Mouse (Mus musculus) forebrain, postnatal 0 days (tissue): ENCODE results near the gene Ryr2. TPM values are rescaled to one million over a fixed set of nuclear protein-coding genes. Genes with fewer than 3 reads are reported as not detected.
"Not testable (repeated sequence)": the region's sequence is repeated elsewhere in the genome, so short reads cannot be mapped to it uniquely, and the experiment has no call there.

Source experiments
- ATAC-seq: fragments of 200-750 bp; cut with Nextera tagmentation; 2 replicates; pipeline ENCODE4 v1.8.0; 2017; ENCODE audit warnings: mild to moderate bottlenecking, moderate library complexity
- DNase-seq: peaks from one replicate; pipeline ENCODE4 v3.0.0-alpha.2; 2015
- H3K27ac ChIP-seq: fragments of 300-500 bp; sonication (generic); 2 replicates; pipeline ENCODE4 v1.5.1; 2014; ENCODE audit warnings: low read depth, mild to moderate bottlenecking, antibody characterized with exemption, low read length, moderate library complexity, mixed read lengths
- H3K27me3 ChIP-seq: fragments of 300-500 bp; sonication (generic); 2 replicates; pipeline ENCODE4 v1.6.1; 2014; ENCODE audit warnings: mild to moderate bottlenecking, low read length, mixed read lengths; ENCODE audit not compliant: insufficient read depth
- H3K36me3 ChIP-seq: fragments of 300-500 bp; sonication (generic); 2 replicates; pipeline ENCODE4 v1.6.1; 2014; ENCODE audit warnings: mild to moderate bottlenecking, moderate library complexity; ENCODE audit not compliant: insufficient read depth
- H3K4me1 ChIP-seq: fragments of 300-500 bp; sonication (generic); 2 replicates; pipeline ENCODE4 v1.6.1; 2014; ENCODE audit warnings: antibody characterized with exemption; ENCODE audit not compliant: insufficient read depth
- H3K4me2 ChIP-seq: fragments of 300-500 bp; sonication (generic); 2 replicates; pipeline ENCODE4 v1.6.1; 2014; ENCODE audit warnings: low read depth, mild to moderate bottlenecking, moderate library complexity
- H3K4me3 ChIP-seq: fragments of 300-500 bp; sonication (generic); 2 replicates; pipeline ENCODE4 v1.5.1; 2014; ENCODE audit warnings: low read depth, low read length, mixed read lengths
- H3K9ac ChIP-seq: fragments of 300-500 bp; sonication (generic); 2 replicates; pipeline ENCODE4 v1.6.1; 2014; ENCODE audit warnings: mild to moderate bottlenecking
- H3K9me3 ChIP-seq: fragments of 300-500 bp; sonication (generic); 2 replicates; pipeline ENCODE4 v1.6.1; 2016; ENCODE audit warnings: low read length
- CTCF ChIP-seq: sonication (generic); IDR thresholded peaks from 2 replicates; pipeline ENCODE4 v1.5.1; 2016; ENCODE audit warnings: antibody characterized with exemption, control low read depth, low read depth
- WGBS: fragments of 180-500 bp; shearing (Covaris S2); extraction: QIAGEN DNeasy Blood & Tissue Kit; methylation state at CpG from one replicate; pipeline ENCODE4 v1.1.7; 2014; 5-methylcytosine and 5-hydroxymethylcytosine counted together
- polyA plus RNA-seq: library from polyadenylated mRNA; unstranded; fragments of >200 nt; fragmentation: Nextera tagmentation; extraction: Ambion mirVana; gene quantifications from 2 replicates; pipeline ENCODE4 v1.2.1, GENCODE M21; 2015
- total RNA-seq: library from RNA; depleted of rRNA; stranded (reverse); fragments of >200 nt; gene quantifications from 2 replicates; pipeline ENCODE4 v1.2.3, GENCODE M21; 2014; rRNA removed

Gene Ryr2
- 22.8 and 23.6 TPM in 2 replicates for total RNA-seq
- 0.59 and 2.1 TPM in 2 replicates for polyA plus RNA-seq

- H3K4me1 ChIP-seq = peaks cover 9% of the 10 kb centered on the region
- peak; percentile 82 for ATAC-seq
- H3K9me3 ChIP-seq = no peaks in the 10 kb centered on the region
- peak within 1 kb of the TSS; percentile 84 for H3K27ac ChIP-seq
- peak within 1 kb of the TSS; percentile 82 for H3K9ac ChIP-seq
- peak; percentile 81 for DNase-seq
- H3K36me3 ChIP-seq = no peaks in the 10 kb centered on the region
- H3K4me3 ChIP-seq = peak within 1 kb of the TSS; percentile 76
- H3K4me2 ChIP-seq = peak within 1 kb of the TSS; percentile 83
- 11% methylated on average over 49 of the region's 64 CpGs for WGBS
- no peaks in the 10 kb centered on the region for H3K27me3 ChIP-seq
- peak; percentile 75 for TF ChIP-seq CTCF
Measured at GRCm38 (mm10) chr13:12106662-12107632, at the start of gene Ryr2. Gene Ryr2, minus strand, starts transcription at chr13:12106945.

DNA sequence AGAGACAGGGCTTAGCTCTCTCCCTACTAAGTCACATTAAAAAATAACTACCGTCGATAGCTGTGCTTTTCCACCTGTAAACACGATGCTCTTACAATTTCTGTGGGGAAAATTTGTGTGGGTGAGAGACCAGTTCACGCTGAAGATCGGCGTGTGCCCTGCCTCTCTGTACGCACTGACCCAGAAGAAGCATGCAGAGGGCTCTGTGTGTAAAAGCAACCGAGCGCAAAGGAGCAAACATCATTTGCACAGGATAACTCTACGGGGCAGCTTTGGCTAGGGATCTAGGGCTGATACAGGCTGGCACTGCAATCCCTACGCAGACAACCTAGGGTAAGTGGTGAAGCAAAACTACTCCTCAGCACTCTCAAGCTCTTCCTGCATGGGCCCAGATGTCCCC is 47.2 kb upstream of the Ryr2 start:
- Histone ChIP-seq H3K9me3 (no peaks in the 10 kb centered on the region), H3K9ac (no peak overlapping the region), H3K4me3 (no peak overlapping the region), H3K4me2 (no peak overlapping the region), H3K27ac (no peak overlapping the region), H3K27me3 (no peaks in the 10 kb centered on the region), H3K36me3 (no peaks in the 10 kb centered on the region), H3K4me1 (no peaks in the 10 kb centered on the region)
- no peak for ATAC-seq
- TF ChIP-seq CTCF = no peak
- WGBS = 77% methylated on average over 11 of the region's 11 CpGs
- DNase-seq = no peak

DNA sequence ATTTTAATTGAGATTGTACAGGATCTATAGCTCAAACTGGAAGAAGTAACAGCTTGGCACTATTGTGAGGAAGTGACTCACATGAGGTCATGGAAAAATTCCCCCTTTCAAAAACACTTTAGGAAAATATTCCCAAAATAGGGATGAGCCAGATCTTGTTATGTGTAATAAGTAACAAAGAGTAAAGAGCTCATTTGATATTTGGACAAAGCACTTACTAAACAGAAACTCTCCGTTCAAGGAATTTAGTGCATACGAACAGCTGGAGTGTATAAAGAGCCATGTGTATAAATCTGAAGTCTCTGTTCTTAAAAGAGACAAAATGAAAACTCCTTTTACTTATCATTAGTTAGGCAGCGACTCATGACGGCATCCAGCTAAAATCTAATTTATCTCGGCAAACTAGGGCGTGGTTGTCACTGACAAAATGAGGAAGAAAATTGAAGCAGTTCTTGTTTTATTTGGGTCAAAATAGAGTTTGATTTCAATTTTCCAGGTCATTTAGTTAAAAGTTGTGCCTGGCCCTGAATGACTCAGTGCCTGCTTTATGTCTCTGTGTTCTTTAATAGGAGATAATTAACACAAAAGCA is 40.3 kb upstream of the Ryr2 start:
- no peak overlapping the region for H3K4me2 ChIP-seq
- H3K9ac ChIP-seq = no peak overlapping the region
- H3K4me1 ChIP-seq = no peaks in the 10 kb centered on the region
- H3K36me3 ChIP-seq = no peaks in the 10 kb centered on the region
- H3K27me3 ChIP-seq = no peaks in the 10 kb centered on the region
- no peak overlapping the region for H3K4me3 ChIP-seq
- H3K9me3 ChIP-seq = no peaks in the 10 kb centered on the region
- ATAC-seq (no peak), DNase-seq (no peak)
- no peak overlapping the region for H3K27ac ChIP-seq
- 70% methylated on average over 6 of the region's 6 CpGs for WGBS
- no peak for TF ChIP-seq CTCF

DNA sequence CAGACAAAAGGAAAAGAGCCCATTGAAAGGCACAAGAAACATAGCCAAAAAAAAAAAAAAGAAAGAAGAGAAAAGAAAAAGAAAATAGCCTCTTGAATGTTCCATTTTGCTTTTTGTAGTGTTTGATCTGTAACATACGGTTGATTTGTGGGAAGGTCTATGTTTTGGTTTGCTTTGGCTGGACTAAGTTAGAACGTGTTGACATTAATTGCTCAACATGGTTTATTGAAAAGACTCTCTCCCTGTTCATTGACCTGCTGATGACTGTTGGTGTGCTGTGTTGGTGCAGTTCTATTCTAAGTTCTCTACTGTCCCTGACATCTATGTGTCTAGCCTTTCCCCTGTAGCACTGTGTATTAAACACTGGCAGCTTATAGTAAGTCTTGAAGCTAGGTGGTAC is 39.7 kb upstream of the Ryr2 start:
- no peaks in the 10 kb centered on the region for H3K4me1 ChIP-seq
- DNase-seq = no peak
- 80% methylated on average over 2 of the region's 2 CpGs for WGBS
- no peaks in the 10 kb centered on the region for H3K27me3 ChIP-seq
- H3K4me2 ChIP-seq = no peak overlapping the region
- H3K27ac ChIP-seq = no peak overlapping the region
- H3K4me3 ChIP-seq = no peak overlapping the region
- no peaks in the 10 kb centered on the region for H3K9me3 ChIP-seq
- no peak overlapping the region for H3K9ac ChIP-seq
- no peak for ATAC-seq
- H3K36me3 ChIP-seq = no peaks in the 10 kb centered on the region
- TF ChIP-seq CTCF = no peak

GRCm38 (mm10) chr13:12143347-12143746 is 36.6 kb upstream of the Ryr2 start:
- Histone ChIP-seq H3K36me3 (no peaks in the 10 kb centered on the region), H3K4me2 (no peak overlapping the region), H3K9me3 (no peaks in the 10 kb centered on the region), H3K4me3 (no peak overlapping the region), H3K4me1 (no peaks in the 10 kb centered on the region), H3K27me3 (no peaks in the 10 kb centered on the region), H3K9ac (no peak overlapping the region), H3K27ac (no peak overlapping the region)
- 91% methylated on average over 5 of the region's 5 CpGs for WGBS
- DNase-seq (no peak), ATAC-seq (no peak)
- TF ChIP-seq CTCF = no peak

DNA sequence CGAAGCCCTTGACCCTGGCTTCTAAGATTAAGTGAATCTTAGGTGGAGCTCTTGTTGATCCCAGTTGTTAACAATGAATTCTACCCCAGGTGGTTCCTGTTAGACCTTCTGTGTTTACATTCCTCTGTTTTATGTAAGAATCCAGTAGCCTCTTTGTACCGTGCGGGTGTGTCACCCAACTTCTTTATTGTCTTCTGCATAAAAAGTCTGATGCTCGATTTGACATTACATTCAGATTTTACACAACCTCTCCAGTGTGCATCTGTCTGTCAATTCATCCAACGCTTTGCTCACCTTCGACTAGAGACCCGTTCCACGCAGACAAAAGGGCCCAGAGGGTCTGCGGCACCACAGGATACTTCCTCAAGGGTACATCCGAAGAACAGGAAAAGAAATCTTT is 29.7 kb upstream of the Ryr2 start:
- not testable (repeated sequence) for ATAC-seq

GRCm38 (mm10) chr13:12133549-12133948 is 26.8 kb upstream of the Ryr2 start:
- H3K4me2 ChIP-seq = no peak overlapping the region
- H3K9ac ChIP-seq = no peak overlapping the region
- H3K27me3 ChIP-seq = no peaks in the 10 kb centered on the region
- no peaks in the 10 kb centered on the region for H3K9me3 ChIP-seq
- no peaks in the 10 kb centered on the region for H3K4me1 ChIP-seq
- H3K4me3 ChIP-seq = no peak overlapping the region
- H3K36me3 ChIP-seq = no peaks in the 10 kb centered on the region
- TF ChIP-seq CTCF = no peak
- ATAC-seq = no peak
- whole genome bisulfite sequencing = 91% methylated on average over 7 of the region's 7 CpGs
- DNase-seq = no peak
- no peak overlapping the region for H3K27ac ChIP-seq

More for the DNA sequence above, 29.7 kb upstream of the Ryr2 start:
- H3K4me1 ChIP-seq, H3K27me3 ChIP-seq, H3K27ac ChIP-seq, H3K36me3 ChIP-seq, H3K9me3 ChIP-seq, H3K4me2 ChIP-seq, H3K4me3 ChIP-seq, H3K9ac ChIP-seq, DNase-seq: not testable (repeated sequence)
- WGBS = 88% methylated on average over 10 of the region's 10 CpGs
